Mouse (Mus musculus): ENCODE measurements around the gene Tmem108. TPM values are rescaled to one million over a fixed set of nuclear protein-coding genes. Genes with fewer than 3 reads are reported as not detected.

Gene Tmem108
- polyA plus RNA-seq, 1 experiment from 2014 or later = 13.2 TPM

DNA sequence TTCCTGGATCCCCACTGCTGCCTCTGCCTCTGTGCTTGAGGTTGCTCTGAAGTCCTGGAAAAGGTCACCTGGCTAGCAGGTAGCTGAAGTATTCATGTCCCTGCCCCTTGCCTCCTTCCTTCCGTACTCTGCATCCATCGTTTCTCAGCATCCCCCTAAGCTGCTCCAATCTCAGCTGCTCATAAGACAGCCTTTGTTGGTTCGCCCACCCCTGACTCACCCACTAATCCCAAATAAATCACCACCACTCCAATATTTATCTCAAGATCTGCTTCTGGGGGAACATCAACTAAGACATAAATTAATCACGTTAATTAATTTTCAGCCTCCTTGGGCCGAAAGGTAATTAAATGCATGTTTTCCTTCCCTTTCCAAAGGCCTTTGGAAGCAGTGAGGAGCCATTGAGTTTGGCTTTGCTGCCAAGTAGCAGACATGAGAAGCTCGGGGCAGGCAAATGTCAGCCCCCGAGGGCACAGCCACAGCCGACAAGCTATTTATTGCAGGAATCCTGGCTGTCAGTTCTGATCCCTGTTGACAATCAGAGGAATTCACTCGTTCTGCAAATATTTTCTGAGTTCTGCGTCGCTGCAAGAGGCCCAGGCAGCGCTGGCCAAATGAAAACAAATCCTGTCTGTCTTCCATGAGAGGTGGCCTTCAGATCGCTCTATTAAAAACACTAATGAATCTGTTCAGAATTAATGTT is 318.4 kb downstream of the Tmem108 start:
- no peak for ATAC-seq (ENCODE audit: low FRiP score)

DNA sequence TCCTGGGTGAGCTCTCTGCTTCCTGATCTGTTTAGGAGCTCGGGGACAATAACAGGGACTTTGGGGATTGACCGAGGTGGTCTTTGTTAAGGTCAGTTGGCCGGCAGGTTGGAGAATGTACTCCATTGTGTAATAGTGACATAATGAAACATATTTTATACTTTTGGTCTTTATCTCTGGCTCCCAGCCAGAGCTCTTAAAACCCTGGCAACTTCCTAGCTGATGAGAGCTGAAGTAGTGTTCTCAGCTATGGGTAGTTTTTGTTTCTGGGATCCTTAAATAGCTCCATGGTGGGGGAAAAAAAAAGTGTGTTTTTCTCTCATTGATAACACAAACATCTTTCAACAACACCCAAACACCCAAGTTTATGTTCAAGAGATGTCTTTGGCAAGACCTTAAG is 321.0 kb downstream of the Tmem108 start:
- no peak overlapping the region for H3K4me3 ChIP-seq (ENCODE audit: low read depth, low read length)
- DNase-seq (ENCODE audit: low spot score) (no peak), ATAC-seq (ENCODE audit: low FRiP score) (no peak)
- H3K27me3 ChIP-seq (ENCODE audit: control insufficient read depth, insufficient read depth, low read length) = no peaks in the 10 kb centered on the region
- H3K4me2 ChIP-seq (replicated peaks; ENCODE audit: low read depth, low read length) = no peak overlapping the region
- no peaks in the 10 kb centered on the region for H3K4me1 ChIP-seq (replicated peaks; ENCODE audit: control insufficient read depth, insufficient read depth, low read length)
- WGBS = 68% methylated on average over 3 of the region's 3 CpGs
- no peak overlapping the region for H3K9ac ChIP-seq (ENCODE audit: low read depth, low read length)
- no peaks in the 10 kb centered on the region for H3K9me3 ChIP-seq (ENCODE audit: control insufficient read depth, low read length)
- no peak overlapping the region for H3K27ac ChIP-seq (ENCODE audit: low read depth, low read length)
- no peaks in the 10 kb centered on the region for H3K36me3 ChIP-seq (ENCODE audit: control insufficient read depth, insufficient read depth, low read length)

More for the DNA sequence above, 318.4 kb downstream of the Tmem108 start:
- H3K27me3 ChIP-seq (ENCODE audit: control insufficient read depth, insufficient read depth, low read length) = no peaks in the 10 kb centered on the region
- WGBS = 49% methylated on average over 13 of the region's 13 CpGs
- H3K36me3 ChIP-seq (ENCODE audit: control insufficient read depth, insufficient read depth, low read length) = no peaks in the 10 kb centered on the region
- H3K4me1 ChIP-seq (replicated peaks; ENCODE audit: control insufficient read depth, insufficient read depth, low read length) = no peaks in the 10 kb centered on the region
- H3K4me3 ChIP-seq (ENCODE audit: low read depth, low read length) = no peak overlapping the region
- no peaks in the 10 kb centered on the region for H3K9me3 ChIP-seq (ENCODE audit: control insufficient read depth, low read length)
- no peak overlapping the region for H3K9ac ChIP-seq (ENCODE audit: low read depth, low read length)
- peak overlapping the region; percentile 27; the same call in 1 of the 2 replicates for H3K27ac ChIP-seq (ENCODE audit: low read depth, low read length)
- no peak overlapping the region for H3K4me2 ChIP-seq (replicated peaks; ENCODE audit: low read depth, low read length)
- peak; percentile 43 for DNase-seq (ENCODE audit: low spot score)

DNA sequence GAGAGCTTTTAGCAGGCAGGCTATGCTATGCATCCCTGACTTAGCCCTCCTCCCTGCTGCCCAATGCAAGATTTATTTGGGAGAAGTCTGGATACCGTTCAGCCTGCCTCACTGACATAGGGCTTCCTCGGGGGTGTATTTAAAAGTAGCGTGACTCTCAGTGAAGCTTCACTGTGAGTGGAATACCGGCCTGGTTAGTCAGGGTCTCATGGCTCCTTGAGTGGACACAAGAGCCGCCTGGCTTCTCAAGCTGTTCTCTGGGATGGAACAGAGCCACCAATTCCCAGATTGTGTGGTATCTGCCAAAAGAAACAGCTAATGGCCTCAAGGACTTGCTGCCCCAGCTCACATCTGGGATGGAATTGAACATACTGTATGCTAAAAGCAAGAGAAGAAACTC is 324.5 kb downstream of the Tmem108 start:
- Histone ChIP-seq H3K36me3 (ENCODE audit: control insufficient read depth, insufficient read depth, low read length) (no peaks in the 10 kb centered on the region), H3K4me3 (ENCODE audit: low read depth, low read length) (no peak overlapping the region), H3K9me3 (ENCODE audit: control insufficient read depth, low read length) (no peaks in the 10 kb centered on the region), H3K9ac (ENCODE audit: low read depth, low read length) (no peak overlapping the region), H3K27ac (ENCODE audit: low read depth, low read length) (no peak overlapping the region), H3K4me2 (replicated peaks; ENCODE audit: low read depth, low read length) (no peak overlapping the region), H3K27me3 (ENCODE audit: control insufficient read depth, insufficient read depth, low read length) (no peaks in the 10 kb centered on the region), H3K4me1 (replicated peaks; ENCODE audit: control insufficient read depth, insufficient read depth, low read length) (no peaks in the 10 kb centered on the region)
- ATAC-seq (ENCODE audit: low FRiP score) = no peak
- WGBS = 79% methylated on average over 5 of the region's 5 CpGs
- no peak for DNase-seq (ENCODE audit: low spot score)

DNA sequence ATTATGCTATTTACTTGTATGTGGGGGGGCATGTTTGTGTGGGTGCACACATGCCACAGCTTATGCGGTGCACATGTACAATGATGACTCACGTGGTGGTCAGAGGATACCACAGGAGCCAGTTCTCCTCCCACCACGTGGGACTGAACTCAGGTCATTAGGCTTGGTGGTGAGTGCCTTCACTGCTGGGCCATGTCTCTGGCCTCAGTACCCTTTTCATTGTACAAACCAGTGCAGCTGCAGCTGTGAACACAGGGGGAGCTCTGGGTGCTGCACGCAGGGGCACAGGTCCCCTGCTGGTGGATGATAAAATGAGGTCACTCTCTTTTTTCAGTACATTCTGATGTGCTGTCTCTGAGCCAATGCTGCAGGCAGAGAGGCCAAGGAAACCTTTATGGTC is 327.5 kb downstream of the Tmem108 start:
- H3K4me1 ChIP-seq (replicated peaks; ENCODE audit: control insufficient read depth, insufficient read depth, low read length) = no peaks in the 10 kb centered on the region
- no peak overlapping the region for H3K27ac ChIP-seq (ENCODE audit: low read depth, low read length)
- DNase-seq (ENCODE audit: low spot score) = peak; percentile 26
- H3K27me3 ChIP-seq (ENCODE audit: control insufficient read depth, insufficient read depth, low read length) = no peaks in the 10 kb centered on the region
- 58% methylated on average over 4 of the region's 4 CpGs for WGBS
- no peak overlapping the region for H3K9ac ChIP-seq (ENCODE audit: low read depth, low read length)
- no peaks in the 10 kb centered on the region for H3K36me3 ChIP-seq (ENCODE audit: control insufficient read depth, insufficient read depth, low read length)
- no peak overlapping the region for H3K4me3 ChIP-seq (ENCODE audit: low read depth, low read length)
- ATAC-seq (ENCODE audit: low FRiP score) = no peak
- H3K4me2 ChIP-seq (replicated peaks; ENCODE audit: low read depth, low read length) = no peak overlapping the region
- H3K9me3 ChIP-seq (ENCODE audit: control insufficient read depth, low read length) = no peaks in the 10 kb centered on the region

Other genes with a start within 250 kb of the Tmem108 start
- gene Nphp3, start 240.7 kb upstream of the Tmem108 start, polyA plus RNA-seq (2014; fragmentation: Nextera tagmentation; extraction: Ambion mirVana) = 3.7 and 4.2 TPM in 2 replicates

Measured in hindbrain, embryonic 11.5 days (tissue).